35 mouse cellular contexts compared by ENCODE assay signal in genomic region chr1:73149926-73150325, GRCm38 (mm10).
"Had no signal": no experiment of that assay in that cellular context is flagged by ENCODE, and none has a peak within 500 bp of the region (broad histone marks: within the 10 kb centered on the region; RNA-seq: fewer than 3 reads in every experiment).

No protein-coding gene starts in this region.

- H3K4me1 ChIP-seq: heart, embryonic 10.5 days; heart, embryonic 12.5 days; heart, embryonic 15.5 days; hindbrain, embryonic 12.5 days; hindbrain, embryonic 13.5 days; hindbrain, embryonic 15.5 days had no signal

- H3K9me3 ChIP-seq: heart, embryonic 10.5 days; heart, embryonic 12.5 days; heart, embryonic 13.5 days; heart, embryonic 15.5 days; hindbrain, embryonic 10.5 days; hindbrain, embryonic 12.5 days; hindbrain, embryonic 13.5 days; hindbrain, embryonic 15.5 days; intestine, embryonic 15.5 days had no signal

- H3K27ac ChIP-seq: heart, embryonic 10.5 days; heart, embryonic 13.5 days; heart, embryonic 15.5 days; hindbrain, embryonic 10.5 days; hindbrain, embryonic 12.5 days; hindbrain, embryonic 13.5 days; hindbrain, embryonic 14.5 days; hindbrain, embryonic 15.5 days; hindbrain, postnatal 0 days; intestine, embryonic 15.5 days; kidney, embryonic 15.5 days; kidney, postnatal 0 days; layer of hippocampus, adult 2 months had no signal

- H3K9ac ChIP-seq: heart, embryonic 12.5 days; heart, embryonic 13.5 days; heart, embryonic 15.5 days; hindbrain, embryonic 12.5 days; hindbrain, embryonic 13.5 days; hindbrain, embryonic 14.5 days; hindbrain, embryonic 15.5 days; intestine, embryonic 15.5 days; kidney, embryonic 15.5 days had no signal

- H3K4me2 ChIP-seq: heart, embryonic 11.5 days; heart, embryonic 12.5 days; heart, embryonic 13.5 days; heart, embryonic 15.5 days; hindbrain, embryonic 12.5 days; hindbrain, embryonic 13.5 days; hindbrain, embryonic 14.5 days; hindbrain, embryonic 15.5 days; intestine, embryonic 15.5 days; kidney, embryonic 15.5 days had no signal

- DNase-seq: heart, postnatal 10 days; heart, postnatal 14 days; heart, postnatal 36 days; heart, postnatal 4 days; kidney, adult 11 months; kidney, adult 18-20 months; kidney, adult 2 months; kidney, adult 8-10 months; kidney, adult 9 months; kidney, postnatal 10 days; kidney, postnatal 14 days; kidney, postnatal 25 days; kidney, postnatal 36 days; kidney, postnatal 4 days; layer of hippocampus, adult 9-11 months; layer of hippocampus, postnatal 36 days had no signal

- H3K4me3 ChIP-seq: heart, embryonic 10.5 days; heart, embryonic 12.5 days; heart, embryonic 13.5 days; heart, embryonic 15.5 days; hindbrain, embryonic 10.5 days; hindbrain, embryonic 12.5 days; hindbrain, embryonic 13.5 days; hindbrain, embryonic 15.5 days; intestine, embryonic 15.5 days; kidney, embryonic 15.5 days; layer of hippocampus, adult 2 months had no signal

- ATAC-seq: hindbrain, embryonic 16.5 days; hindbrain, postnatal 0 days; inflammation-experienced regulatory T-cells, adult 6 months; intestine, embryonic 15.5 days; intestine, embryonic 16.5 days; intestine, postnatal 0 days had no signal

- H3K36me3 ChIP-seq: heart, embryonic 10.5 days; heart, embryonic 12.5 days; heart, embryonic 13.5 days; heart, embryonic 15.5 days; hindbrain, embryonic 10.5 days; hindbrain, embryonic 12.5 days; hindbrain, embryonic 13.5 days; hindbrain, embryonic 15.5 days; intestine, embryonic 15.5 days; kidney, embryonic 15.5 days had no signal

- H3K27me3 ChIP-seq: heart, embryonic 12.5 days; heart, embryonic 13.5 days; heart, embryonic 15.5 days; hindbrain, embryonic 12.5 days; hindbrain, embryonic 13.5 days; hindbrain, embryonic 15.5 days; intestine, embryonic 15.5 days; kidney, embryonic 15.5 days had no signal
